Mouse (Mus musculus) lung, adult 2 months (tissue): ENCODE results near the gene Dmwd.

Source experiments
- CTCF ChIP-seq: fragments of 200-500 bp; IDR thresholded peaks from 2 replicates; pipeline ENCODE4 v1.5.1; 2011; ENCODE audit warnings: mild to moderate bottlenecking, low read length, control low read depth; ENCODE audit not compliant: insufficient read depth
- POLR2A ChIP-seq: fragments of 200-500 bp; IDR thresholded peaks from 2 replicates; pipeline ENCODE4 v1.6.1; 2011; ENCODE audit warnings: low read depth, mild to moderate bottlenecking, control low read depth, low read length, borderline replicate concordance; ENCODE audit errors: extremely low read depth

DNA sequence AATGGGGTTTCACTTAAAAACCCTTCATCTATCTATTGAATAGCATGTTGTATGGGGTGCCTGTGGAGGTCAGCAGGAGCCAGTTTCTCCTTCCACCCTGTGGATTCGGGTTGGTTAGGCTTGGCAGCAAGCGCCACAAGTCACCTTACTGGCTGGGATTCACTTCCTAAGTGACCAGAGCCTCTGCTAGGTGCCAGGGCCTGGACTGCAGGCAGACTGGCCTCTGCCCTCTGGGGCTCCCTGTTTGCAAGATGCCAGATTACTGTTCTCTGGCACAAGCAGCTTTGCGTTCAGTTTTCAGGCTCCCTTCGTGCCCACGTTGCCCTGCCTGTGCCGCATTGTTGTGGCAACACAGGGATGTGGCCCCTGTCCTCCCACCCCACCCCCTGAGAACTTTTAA lies 48.7 kb downstream of the Dmwd start:
- TF ChIP-seq POLR2A (no peak), CTCF (no peak)
